Mouse (Mus musculus): ENCODE data around the gene Pola2.

The Pola2 gene

DNA sequence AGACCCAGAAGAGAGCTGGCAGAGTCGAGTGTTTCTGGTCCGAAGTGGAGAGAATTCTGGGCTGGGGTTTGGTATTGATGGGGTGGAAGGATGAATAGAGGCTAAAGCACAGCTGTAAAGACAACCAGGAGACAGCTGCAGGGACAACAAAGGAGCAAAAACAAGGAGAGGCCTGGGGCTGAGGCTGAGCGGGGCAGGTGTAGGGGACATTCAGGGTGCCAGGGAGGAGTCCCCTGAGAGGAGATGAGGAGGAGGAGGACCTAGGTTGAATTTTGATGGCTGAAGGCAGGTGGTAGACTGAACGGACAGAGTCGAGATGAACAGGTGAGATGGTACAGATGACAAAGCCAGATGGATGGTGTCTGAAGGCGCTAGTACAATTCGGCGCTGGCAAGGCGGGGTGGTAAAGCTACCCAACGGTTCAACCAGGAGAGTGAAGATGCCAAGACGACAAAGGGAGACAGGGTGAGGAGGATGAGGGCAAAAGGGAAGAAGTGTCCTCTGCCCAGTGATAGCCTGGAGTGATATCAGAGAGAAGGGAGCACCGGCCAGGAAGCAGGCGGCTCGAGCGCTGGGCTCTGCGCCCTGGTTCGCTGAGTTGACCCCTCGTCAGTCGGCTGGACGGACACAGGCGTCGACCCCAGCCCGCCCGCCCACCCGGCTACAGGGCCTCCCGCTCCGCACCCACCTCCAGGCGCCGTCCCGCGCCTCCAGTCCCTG, 70.6 kb downstream of the Pola2 start:
- no peak for DNase-seq

DNA sequence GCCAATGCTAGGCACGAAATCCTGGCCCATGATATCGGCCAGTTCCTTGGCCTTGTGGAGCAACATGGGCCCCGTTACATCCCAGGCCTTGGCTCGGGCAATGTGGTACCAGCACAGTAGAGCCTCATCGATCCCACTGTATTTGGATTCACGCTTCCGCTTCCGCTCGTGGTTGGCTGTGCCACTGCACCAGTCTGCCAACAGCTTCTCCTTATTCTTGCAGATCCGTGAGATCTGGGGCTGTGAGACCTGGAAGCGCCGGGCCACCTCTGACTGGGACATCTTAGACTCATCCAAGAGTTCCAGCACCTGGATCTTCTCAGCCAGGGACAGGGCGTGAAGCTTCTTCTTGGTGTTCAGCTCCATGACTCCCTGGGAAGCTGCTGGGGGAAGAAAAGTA, 71.3 kb downstream of the Pola2 start:
- DNase-seq: no peak

DNA sequence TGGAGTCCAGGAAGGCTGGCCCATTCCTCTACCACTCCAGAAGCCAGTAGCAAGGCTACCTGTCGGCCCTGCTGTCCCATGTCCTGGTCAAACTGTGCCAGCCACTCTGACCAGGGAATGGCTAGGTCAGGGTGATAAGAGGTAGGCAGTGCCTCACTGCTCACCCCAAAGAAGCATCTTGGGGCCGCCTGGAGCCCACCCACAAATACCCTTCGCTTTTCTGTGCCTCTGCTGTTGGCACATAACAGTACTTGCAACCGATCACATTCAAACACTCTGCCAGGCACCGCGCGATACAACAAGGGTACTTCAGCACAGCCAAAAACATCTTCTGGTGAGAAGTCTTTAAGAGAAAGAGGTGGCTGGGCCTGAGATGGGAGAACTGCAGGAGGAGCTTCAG, 71.7 kb downstream of the Pola2 start:
- no peak for DNase-seq

DNA sequence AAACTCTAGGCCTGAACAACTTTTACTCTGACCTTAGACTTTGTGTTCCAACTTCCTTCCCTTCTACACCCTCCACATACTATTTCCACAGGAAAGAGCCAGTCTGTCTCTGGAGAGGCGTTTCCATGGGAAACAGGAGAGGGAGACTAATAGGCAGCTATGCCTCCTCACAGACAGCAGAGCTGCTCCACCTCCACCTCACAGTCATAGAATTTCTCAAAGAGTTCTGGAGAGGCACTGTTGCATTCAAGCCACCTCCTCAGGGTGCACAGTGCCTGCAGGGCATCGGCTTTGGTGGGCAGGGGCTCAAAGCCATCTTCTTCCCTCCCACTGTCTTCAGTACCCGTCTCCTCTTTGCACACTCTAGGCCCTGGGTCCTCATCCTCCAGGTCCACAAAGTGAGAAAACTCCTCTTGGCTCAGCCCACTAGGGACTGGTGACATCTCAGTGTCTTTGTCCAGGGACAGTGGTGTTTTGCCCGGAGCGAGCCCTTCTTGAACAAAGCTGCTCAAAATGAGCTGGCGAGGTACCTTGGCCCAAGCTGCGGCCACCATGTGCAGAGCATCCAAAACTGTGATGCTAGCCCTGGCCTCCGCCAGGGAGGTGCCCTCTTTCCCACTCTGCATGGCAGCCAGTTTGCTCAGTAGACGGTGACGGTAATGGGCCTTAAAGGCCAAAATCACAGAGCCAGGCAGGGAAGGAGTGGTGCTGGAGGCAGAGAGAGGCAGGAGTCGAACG, 72.3 kb downstream of the Pola2 start:
- no peak for DNase-seq

Measured in right cerebral cortex, postnatal 25 days (tissue).